Mouse (Mus musculus): Measurements from ENCODE around the gene H2afy.

GRCm38 (mm10) chr13:56084146-56084905, 51.8 kb downstream of the H2afy start:
- TF ChIP-seq CTCF (IDR thresholded peaks at IDR 0.05; ENCODE audit: borderline replicate concordance, control insufficient read depth, extremely low read depth, insufficient read depth, low read length, poor library complexity) (no peak), POLR2A (IDR thresholded peaks at IDR 0.05; ENCODE audit: control insufficient read depth, extremely low read depth, insufficient read depth, low read length, poor library complexity) (no peak)

All from thymus, adult 2 months (tissue).